Mouse (Mus musculus) embryonic facial prominence, embryonic 14.5 days (tissue): ENCODE data around the gene Zbtb20. TPM values are rescaled to one million over a fixed set of nuclear protein-coding genes. Genes with fewer than 3 reads are reported as not detected.

ENCODE experiments used
- ATAC-seq: fragments of 200-750 bp; cut with Nextera tagmentation; 2 replicates; pipeline ENCODE4 v1.8.0; 2017; ENCODE audit warnings: low read depth, moderate number of reproducible peaks, moderate TSS enrichment
- DNase-seq: peaks from one replicate; pipeline ENCODE4 v3.0.0-alpha.2; 2015; ENCODE audit warnings: low spot score
- H3K27ac ChIP-seq: fragments of 300-500 bp; sonication (generic); replicated peaks from 2 replicates; pipeline ENCODE4 v1.5.1; 2014; ENCODE audit warnings: low read depth, mild to moderate bottlenecking, low read length, moderate library complexity
- H3K27me3 ChIP-seq: fragments of 300-500 bp; sonication (generic); replicated peaks from 2 replicates; pipeline ENCODE4 v1.6.1; 2014; ENCODE audit warnings: low read length; ENCODE audit not compliant: control insufficient read depth, insufficient read depth
- H3K36me3 ChIP-seq: fragments of 300-500 bp; sonication (generic); 2 replicates; pipeline ENCODE4 v1.6.1; 2014; ENCODE audit warnings: low read length, mixed read lengths; ENCODE audit not compliant: control insufficient read depth, insufficient read depth
- H3K4me1 ChIP-seq: fragments of 300-500 bp; sonication (generic); 2 replicates; pipeline ENCODE4 v1.6.1; 2014; ENCODE audit warnings: antibody characterized with exemption, low read length; ENCODE audit not compliant: control insufficient read depth, insufficient read depth
- H3K4me2 ChIP-seq: fragments of 300-500 bp; sonication (generic); 2 replicates; pipeline ENCODE4 v1.6.1; 2014; ENCODE audit warnings: low read depth, mild to moderate bottlenecking, low read length, moderate library complexity, mixed read lengths
- H3K4me3 ChIP-seq: fragments of 300-500 bp; sonication (generic); 2 replicates; pipeline ENCODE4 v1.5.1; 2014; ENCODE audit warnings: low read depth, mild to moderate bottlenecking, low read length
- H3K9ac ChIP-seq: fragments of 300-500 bp; sonication (generic); 2 replicates; pipeline ENCODE4 v1.6.1; 2014; ENCODE audit warnings: low read depth, mild to moderate bottlenecking, low read length, moderate library complexity, mixed read lengths
- H3K9me3 ChIP-seq: fragments of 300-500 bp; sonication (generic); 2 replicates; pipeline ENCODE4 v1.6.1; 2016; ENCODE audit warnings: low read length; ENCODE audit not compliant: control insufficient read depth
- WGBS: fragments of 180-500 bp; shearing (Covaris S2); extraction: QIAGEN DNeasy Blood & Tissue Kit; methylation state at CpG from one replicate; pipeline ENCODE4 v1.1.7; 2014; 5-methylcytosine and 5-hydroxymethylcytosine counted together
- polyA plus RNA-seq: library from polyadenylated mRNA; unstranded; fragments of >200 nt; fragmentation: Nextera tagmentation; extraction: Ambion mirVana; gene quantifications from 2 replicates; pipeline ENCODE4 v1.2.1, GENCODE M21; 2014

Zbtb20 gene
- polyA plus RNA-seq, 1 experiment from 2014 or later: 20.6 TPM

GRCm38 (mm10) chr16:43638406-43639049 lies 762.8 kb downstream of the Zbtb20 start:
- Histone ChIP-seq H3K27me3 (no peaks in the 10 kb centered on the region), H3K4me2 (peak overlapping the region; percentile 30; the same call in 1 of the 2 replicates), H3K4me3 (no peak overlapping the region), H3K4me1 (no peaks in the 10 kb centered on the region), H3K36me3 (no peaks in the 10 kb centered on the region), H3K27ac (no peak overlapping the region), H3K9ac (no peak overlapping the region), H3K9me3 (no peaks in the 10 kb centered on the region)
- ATAC-seq: no peak
- WGBS: 69% methylated on average over 21 of the region's 21 CpGs
- no peak for DNase-seq

DNA sequence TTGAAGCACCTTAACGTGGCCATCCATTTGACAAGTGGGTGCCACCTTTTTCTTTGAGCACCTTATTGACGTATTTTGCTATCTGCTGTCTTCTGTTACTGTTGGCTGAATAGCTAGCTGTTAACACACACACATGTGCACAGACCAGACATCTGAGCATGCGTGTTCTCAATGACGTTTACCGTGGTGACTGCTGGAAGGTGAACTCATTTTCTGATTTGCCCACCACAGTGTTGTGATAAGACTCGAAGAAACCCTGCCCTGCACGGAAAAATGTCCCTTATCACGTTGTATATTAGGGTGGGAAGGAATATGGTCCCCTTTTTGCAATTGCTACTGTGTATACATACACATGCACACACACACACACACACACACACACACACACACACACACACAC lies 765.5 kb downstream of the Zbtb20 start:
- DNase-seq (no peak), ATAC-seq (no peak)
- Histone ChIP-seq H3K27ac (no peak overlapping the region), H3K27me3 (no peaks in the 10 kb centered on the region), H3K36me3 (no peaks in the 10 kb centered on the region), H3K4me1 (no peaks in the 10 kb centered on the region), H3K4me2 (no peak overlapping the region), H3K9ac (no peak overlapping the region), H3K9me3 (no peaks in the 10 kb centered on the region), H3K4me3 (no peak overlapping the region)
- 81% methylated on average over 8 of the region's 8 CpGs for WGBS

- 81% methylated on average over 4 of the region's 4 CpGs for WGBS
- ATAC-seq (no peak), DNase-seq (no peak)
- H3K9me3 ChIP-seq: no peaks in the 10 kb centered on the region
- H3K4me2 ChIP-seq: no peak overlapping the region
- H3K27me3 ChIP-seq: no peaks in the 10 kb centered on the region
- no peaks in the 10 kb centered on the region for H3K4me1 ChIP-seq
- H3K4me3 ChIP-seq: no peak overlapping the region
- H3K36me3 ChIP-seq: no peaks in the 10 kb centered on the region
- H3K9ac ChIP-seq: no peak overlapping the region
- no peak overlapping the region for H3K27ac ChIP-seq
Observed at GRCm38 (mm10) chr16:43645879-43646278, 770.2 kb downstream of the Zbtb20 start.

- DNase-seq (no peak), ATAC-seq (no peak)
- no peak overlapping the region for H3K27ac ChIP-seq
- H3K9me3 ChIP-seq: no peaks in the 10 kb centered on the region
- no peaks in the 10 kb centered on the region for H3K27me3 ChIP-seq
- 82% methylated on average over 3 of the region's 3 CpGs for WGBS
- H3K9ac ChIP-seq: no peak overlapping the region
- H3K36me3 ChIP-seq: no peaks in the 10 kb centered on the region
- no peak overlapping the region for H3K4me3 ChIP-seq
- H3K4me2 ChIP-seq: no peak overlapping the region
- no peaks in the 10 kb centered on the region for H3K4me1 ChIP-seq
Observed at GRCm38 (mm10) chr16:43646943-43647342, 771.3 kb downstream of the Zbtb20 start.

DNA sequence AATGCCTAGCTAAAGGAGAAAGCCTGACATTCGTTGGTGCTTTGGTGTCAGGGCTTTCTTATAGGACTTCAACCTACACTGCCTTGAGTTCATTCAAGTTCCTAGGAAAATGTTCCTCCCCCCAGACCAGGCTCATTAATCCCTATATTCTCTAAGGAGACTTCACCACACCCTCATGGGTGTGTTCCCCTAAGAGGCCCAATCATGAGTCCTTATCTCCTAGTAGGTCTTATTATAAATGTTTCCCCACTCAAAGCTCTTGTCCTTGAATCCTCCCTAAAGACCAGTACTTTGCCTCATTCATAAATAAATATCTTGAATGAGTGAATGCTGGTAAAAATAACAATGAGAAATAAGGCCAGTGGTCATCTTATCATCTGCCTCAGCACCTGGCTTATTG lies 772.0 kb downstream of the Zbtb20 start:
- Histone ChIP-seq H3K27ac (no peak overlapping the region), H3K36me3 (no peaks in the 10 kb centered on the region), H3K4me2 (no peak overlapping the region), H3K9ac (no peak overlapping the region), H3K27me3 (no peaks in the 10 kb centered on the region), H3K9me3 (no peaks in the 10 kb centered on the region), H3K4me1 (no peaks in the 10 kb centered on the region), H3K4me3 (no peak overlapping the region)
- DNase-seq (no peak), ATAC-seq (no peak)
- WGBS: 93% methylated on average over 1 of the region's 1 CpGs

- H3K4me2 ChIP-seq: no peak overlapping the region
- H3K27ac ChIP-seq: no peak overlapping the region
- H3K9me3 ChIP-seq: no peaks in the 10 kb centered on the region
- H3K36me3 ChIP-seq: no peaks in the 10 kb centered on the region
- H3K9ac ChIP-seq: no peak overlapping the region
- no peaks in the 10 kb centered on the region for H3K4me1 ChIP-seq
- DNase-seq: no peak
- WGBS: 97% methylated on average over 3 of the region's 3 CpGs
- ATAC-seq: no peak
- no peaks in the 10 kb centered on the region for H3K27me3 ChIP-seq
- no peak overlapping the region for H3K4me3 ChIP-seq
Observed at GRCm38 (mm10) chr16:43650355-43651080, 774.8 kb downstream of the Zbtb20 start.

GRCm38 (mm10) chr16:43653288-43653687 lies 777.6 kb downstream of the Zbtb20 start:
- DNase-seq (no peak), ATAC-seq (no peak)
- Histone ChIP-seq H3K27ac (no peak overlapping the region), H3K4me3 (no peak overlapping the region), H3K36me3 (no peaks in the 10 kb centered on the region), H3K9me3 (no peaks in the 10 kb centered on the region), H3K9ac (no peak overlapping the region), H3K4me2 (no peak overlapping the region), H3K27me3 (no peaks in the 10 kb centered on the region), H3K4me1 (no peaks in the 10 kb centered on the region)
- WGBS: 74% methylated on average over 2 of the region's 2 CpGs

- no peaks in the 10 kb centered on the region for H3K27me3 ChIP-seq
Observed at GRCm38 (mm10) chr16:43654269-43654668, 778.6 kb downstream of the Zbtb20 start.

More at GRCm38 (mm10) chr16:43654269-43654668, 778.6 kb downstream of the Zbtb20 start:
- Histone ChIP-seq H3K4me1 (no peaks in the 10 kb centered on the region), H3K4me2 (no peak overlapping the region), H3K9ac (no peak overlapping the region), H3K36me3 (no peaks in the 10 kb centered on the region), H3K4me3 (no peak overlapping the region), H3K9me3 (no peaks in the 10 kb centered on the region), H3K27ac (no peak overlapping the region)
- no peak for DNase-seq
- 88% methylated on average over 3 of the region's 3 CpGs for WGBS
- ATAC-seq: no peak
